Mouse (Mus musculus): Measurements from ENCODE around the gene Etnk1. TPM values are rescaled to one million over a fixed set of nuclear protein-coding genes. Genes with fewer than 3 reads are reported as not detected.
"Not testable (repeated sequence)": the region's sequence is repeated elsewhere in the genome, so short reads cannot be mapped to it uniquely, and the experiment has no call there.

The Etnk1 gene
- polyA plus RNA-seq, 1 experiment from 2014 or later = 21.0 TPM

GRCm38 (mm10) chr6:143167409-143167919 lies 443 bp downstream of the Etnk1 start:
- Histone ChIP-seq H3K9me3 (no peaks in the 10 kb centered on the region), H3K4me3 (peak overlapping the region; percentile 79), H3K4me1 (peaks cover 40% of the 10 kb centered on the region), H3K27ac (peak overlapping the region; percentile 96), H3K36me3 (replicated peaks) (peaks cover 18% of the 10 kb centered on the region), H3K27me3 (ENCODE audit: poor library complexity, severe bottlenecking) (peaks cover 27% of the 10 kb centered on the region)
- no peak for DNase-seq (ENCODE audit: extremely low spot score, low spot score)
- under 1% methylated on average over 60 of the region's 60 CpGs for WGBS

GRCm38 (mm10) chr6:143167981-143168674 lies 1.1 kb downstream of the Etnk1 start:
- WGBS = 40% methylated on average over 6 of the region's 6 CpGs
- H3K27ac ChIP-seq = peak overlapping the region; percentile 96

GRCm38 (mm10) chr6:143169385-143169784 lies 2.4 kb downstream of the Etnk1 start:
- H3K9me3 ChIP-seq = no peaks in the 10 kb centered on the region
- peaks cover 19% of the 10 kb centered on the region for H3K27me3 ChIP-seq (ENCODE audit: poor library complexity, severe bottlenecking)
- no peak overlapping the region for H3K27ac ChIP-seq
- 94% methylated on average over 4 of the region's 4 CpGs for WGBS
- peaks cover 40% of the 10 kb centered on the region for H3K4me1 ChIP-seq
- H3K4me3 ChIP-seq = 0 out of 2 replicates have a peak overlapping the region, but pooled peaks have one; percentile 79
- H3K36me3 ChIP-seq (replicated peaks) = peaks cover 35% of the 10 kb centered on the region
- DNase-seq (ENCODE audit: extremely low spot score, low spot score) = no peak

More at GRCm38 (mm10) chr6:143167981-143168674, 1.1 kb downstream of the Etnk1 start:
- peaks cover 40% of the 10 kb centered on the region for H3K4me1 ChIP-seq
- H3K36me3 ChIP-seq (replicated peaks) = peaks cover 24% of the 10 kb centered on the region
- no peak for DNase-seq (ENCODE audit: extremely low spot score, low spot score)
- H3K9me3 ChIP-seq = no peaks in the 10 kb centered on the region
- H3K4me3 ChIP-seq = peak overlapping the region; percentile 79
- H3K27me3 ChIP-seq (ENCODE audit: poor library complexity, severe bottlenecking) = peaks cover 27% of the 10 kb centered on the region

GRCm38 (mm10) chr6:143170166-143170960 lies 3.3 kb downstream of the Etnk1 start:
- Histone ChIP-seq H3K27me3 (ENCODE audit: poor library complexity, severe bottlenecking) (peaks cover 11% of the 10 kb centered on the region), H3K4me3 (no peak overlapping the region), H3K9me3 (no peaks in the 10 kb centered on the region), H3K4me1 (peaks cover 44% of the 10 kb centered on the region), H3K27ac (no peak overlapping the region), H3K36me3 (replicated peaks) (peaks cover 36% of the 10 kb centered on the region)
- DNase-seq (ENCODE audit: extremely low spot score, low spot score) = no peak
- WGBS = 92% methylated on average over 4 of the region's 4 CpGs

GRCm38 (mm10) chr6:143171066-143171465 lies 4.0 kb downstream of the Etnk1 start:
- WGBS = 96% methylated on average over 8 of the region's 8 CpGs
- Histone ChIP-seq H3K4me1 (peaks cover 42% of the 10 kb centered on the region), H3K36me3 (replicated peaks) (peaks cover 36% of the 10 kb centered on the region), H3K27ac (no peak overlapping the region), H3K9me3 (no peaks in the 10 kb centered on the region), H3K4me3 (no peak overlapping the region), H3K27me3 (ENCODE audit: poor library complexity, severe bottlenecking) (peaks cover 4% of the 10 kb centered on the region)
- DNase-seq (ENCODE audit: extremely low spot score, low spot score) = no peak

- Histone ChIP-seq H3K36me3 (replicated peaks) (peaks cover 39% of the 10 kb centered on the region), H3K27ac (no peak overlapping the region), H3K9me3 (no peaks in the 10 kb centered on the region), H3K4me1 (peaks cover 34% of the 10 kb centered on the region), H3K4me3 (no peak overlapping the region), H3K27me3 (ENCODE audit: poor library complexity, severe bottlenecking) (no peaks in the 10 kb centered on the region)
- no peak for DNase-seq (ENCODE audit: extremely low spot score, low spot score)
- WGBS = 86% methylated on average over 11 of the region's 11 CpGs
Measured at GRCm38 (mm10) chr6:143171781-143172465, 4.9 kb downstream of the Etnk1 start.

- H3K4me3 ChIP-seq; H3K27me3 ChIP-seq (ENCODE audit: poor library complexity, severe bottlenecking); H3K27ac ChIP-seq; DNase-seq (ENCODE audit: extremely low spot score, low spot score); H3K9me3 ChIP-seq: not testable (repeated sequence)
- 98% methylated on average over 4 of the region's 4 CpGs for WGBS
- Histone ChIP-seq H3K4me1 (peaks cover 26% of the 10 kb centered on the region), H3K36me3 (replicated peaks) (peaks cover 47% of the 10 kb centered on the region)
Measured at GRCm38 (mm10) chr6:143172683-143173082, 5.7 kb downstream of the Etnk1 start.

GRCm38 (mm10) chr6:143174226-143174625 lies 7.2 kb downstream of the Etnk1 start:
- Histone ChIP-seq H3K4me3 (no peak overlapping the region), H3K9me3 (no peaks in the 10 kb centered on the region), H3K4me1 (peaks cover 11% of the 10 kb centered on the region), H3K36me3 (replicated peaks) (peaks cover 56% of the 10 kb centered on the region), H3K27ac (no peak overlapping the region), H3K27me3 (ENCODE audit: poor library complexity, severe bottlenecking) (no peaks in the 10 kb centered on the region)
- WGBS = 95% methylated on average over 4 of the region's 4 CpGs
- DNase-seq (ENCODE audit: extremely low spot score, low spot score) = no peak

GRCm38 (mm10) chr6:143174906-143175656 lies 8.1 kb downstream of the Etnk1 start:
- Histone ChIP-seq H3K9me3 (no peaks in the 10 kb centered on the region), H3K36me3 (replicated peaks) (peaks cover 57% of the 10 kb centered on the region), H3K4me1 (peaks cover 7% of the 10 kb centered on the region; the same call in 1 of the 2 replicates), H3K27me3 (ENCODE audit: poor library complexity, severe bottlenecking) (no peaks in the 10 kb centered on the region), H3K27ac (no peak overlapping the region), H3K4me3 (no peak overlapping the region)
- no peak for DNase-seq (ENCODE audit: extremely low spot score, low spot score)
- WGBS = 56% methylated on average over 3 of the region's 3 CpGs

- H3K4me1 ChIP-seq = 0 out of 2 replicates have a peak, but pooled peaks cover 4% of the 10 kb centered on the region
- DNase-seq (ENCODE audit: extremely low spot score, low spot score) = no peak
- no peaks in the 10 kb centered on the region for H3K9me3 ChIP-seq
- no peak overlapping the region for H3K27ac ChIP-seq
- H3K27me3 ChIP-seq (ENCODE audit: poor library complexity, severe bottlenecking) = no peaks in the 10 kb centered on the region
- no peak overlapping the region for H3K4me3 ChIP-seq
- 92% methylated on average over 9 of the region's 9 CpGs for WGBS
- H3K36me3 ChIP-seq (replicated peaks) = peaks cover 63% of the 10 kb centered on the region
Measured at GRCm38 (mm10) chr6:143176076-143176475, 9.1 kb downstream of the Etnk1 start.

- Histone ChIP-seq H3K27me3 (ENCODE audit: poor library complexity, severe bottlenecking) (no peaks in the 10 kb centered on the region), H3K36me3 (replicated peaks) (peaks cover 63% of the 10 kb centered on the region), H3K4me1 (0 out of 2 replicates have a peak, but pooled peaks cover 4% of the 10 kb centered on the region), H3K27ac (no peak overlapping the region), H3K9me3 (no peaks in the 10 kb centered on the region), H3K4me3 (no peak overlapping the region)
- DNase-seq (ENCODE audit: extremely low spot score, low spot score) = no peak
- WGBS = 92% methylated on average over 9 of the region's 9 CpGs
Measured at GRCm38 (mm10) chr6:143176591-143176990, 9.6 kb downstream of the Etnk1 start.

GRCm38 (mm10) chr6:143179181-143179580 lies 12.2 kb downstream of the Etnk1 start:
- Histone ChIP-seq H3K4me3 (no peak overlapping the region), H3K9me3 (no peaks in the 10 kb centered on the region), H3K4me1 (0 out of 2 replicates have a peak, but pooled peaks cover 4% of the 10 kb centered on the region), H3K36me3 (replicated peaks) (peaks cover 63% of the 10 kb centered on the region), H3K27me3 (ENCODE audit: poor library complexity, severe bottlenecking) (no peaks in the 10 kb centered on the region), H3K27ac (no peak overlapping the region)
- DNase-seq (ENCODE audit: extremely low spot score, low spot score) = no peak
- WGBS = 91% methylated on average over 4 of the region's 4 CpGs

Measured in forebrain, embryonic 10.5 days (tissue).